Mouse (Mus musculus) heart, postnatal 0 days (tissue): Measurements from ENCODE around the gene Il6st. TPM values are rescaled to one million over a fixed set of nuclear protein-coding genes. Genes with fewer than 3 reads are reported as not detected.

Experiments used
- ATAC-seq: fragments of 200-750 bp; cut with Nextera tagmentation; 2 replicates; pipeline ENCODE4 v1.8.0; 2017; ENCODE audit warnings: low read depth, moderate number of reproducible peaks, moderate library complexity; ENCODE audit not compliant: insufficient read depth
- DNase-seq: peaks from one replicate; pipeline ENCODE4 v3.0.0-alpha.2; 2016; ENCODE audit warnings: low spot score
- H3K27ac ChIP-seq: fragments of 300-500 bp; sonication (generic); 2 replicates; pipeline ENCODE4 v1.5.1; 2014; ENCODE audit warnings: low read depth, mild to moderate bottlenecking
- H3K27me3 ChIP-seq: fragments of 300-500 bp; sonication (generic); 2 replicates; pipeline ENCODE4 v1.6.1; 2014; ENCODE audit warnings: low read length, mixed read lengths; ENCODE audit not compliant: control insufficient read depth, insufficient read depth
- H3K36me3 ChIP-seq: fragments of 300-500 bp; sonication (generic); replicated peaks from 2 replicates; pipeline ENCODE4 v1.6.1; 2014; ENCODE audit warnings: low read length, mixed read lengths; ENCODE audit not compliant: control insufficient read depth, insufficient read depth
- H3K4me1 ChIP-seq: fragments of 300-500 bp; sonication (generic); 2 replicates; pipeline ENCODE4 v1.6.1; 2014; ENCODE audit warnings: antibody characterized with exemption; ENCODE audit not compliant: control insufficient read depth, insufficient read depth
- H3K4me2 ChIP-seq: fragments of 300-500 bp; sonication (generic); 2 replicates; pipeline ENCODE4 v1.6.1; 2014; ENCODE audit warnings: low read depth, mild to moderate bottlenecking, low read length, moderate library complexity
- H3K4me3 ChIP-seq: fragments of 300-500 bp; sonication (generic); 2 replicates; pipeline ENCODE4 v1.5.1; 2014; ENCODE audit warnings: low read depth, low read length
- H3K9ac ChIP-seq: fragments of 300-500 bp; sonication (generic); replicated peaks from 2 replicates; pipeline ENCODE4 v1.6.1; 2014; ENCODE audit warnings: low read depth, low read length, mixed read lengths
- H3K9me3 ChIP-seq: fragments of 300-500 bp; sonication (generic); replicated peaks from 2 replicates; pipeline ENCODE4 v1.6.1; 2016; ENCODE audit warnings: low read length; ENCODE audit not compliant: control insufficient read depth
- CTCF ChIP-seq: IDR thresholded peaks from 2 replicates; pipeline ENCODE4 v1.5.1; 2016; ENCODE audit warnings: antibody characterized with exemption, control low read depth, low read depth
- EP300 ChIP-seq: IDR thresholded peaks from 2 replicates; pipeline ENCODE4 v1.6.1; 2016; ENCODE audit warnings: antibody characterized with exemption, low read depth
- WGBS: fragments of 180-500 bp; shearing (Covaris S2); extraction: QIAGEN DNeasy Blood & Tissue Kit; methylation state at CpG from one replicate; pipeline ENCODE4 v1.1.7; 2014; 5-methylcytosine and 5-hydroxymethylcytosine counted together
- polyA plus RNA-seq: library from polyadenylated mRNA; unstranded; fragments of >200 nt; fragmentation: Nextera tagmentation; extraction: Ambion mirVana; gene quantifications from 2 replicates; pipeline ENCODE4 v1.2.1, GENCODE M21; 2015
- total RNA-seq: library from RNA; depleted of rRNA; stranded (reverse); fragments of >200 nt; gene quantifications from 2 replicates; pipeline ENCODE4 v1.2.3, GENCODE M21; 2014; ENCODE audit warnings: low replicate concordance; rRNA removed

Gene Il6st
- total and polyA plus RNA-seq, 2 experiments from 2014 or later: 29.9 to 98.0 TPM

DNA sequence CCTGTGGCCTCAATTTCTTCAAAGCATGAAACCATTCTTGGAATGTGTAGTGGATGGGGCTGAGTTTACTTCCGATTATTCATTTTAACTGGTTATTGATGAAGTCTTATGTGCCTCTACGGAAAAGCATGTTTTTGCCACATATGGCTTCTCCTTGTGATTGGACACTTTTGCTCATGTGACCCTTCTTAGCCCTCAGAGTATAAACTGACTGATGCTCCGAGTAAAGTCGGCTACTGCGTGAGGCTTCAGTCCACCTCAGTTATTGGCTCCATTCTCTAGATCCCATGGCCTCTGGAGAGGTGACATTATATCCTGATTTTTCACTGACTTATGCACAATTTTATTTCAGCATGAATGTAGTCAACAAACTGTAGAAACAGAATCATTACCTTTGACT lies 89.4 kb downstream of the Il6st start:
- DNase-seq (no peak), ATAC-seq (no peak)
- no peaks in the 10 kb centered on the region for H3K27me3 ChIP-seq
- H3K9me3 ChIP-seq: no peaks in the 10 kb centered on the region
- no peak for TF ChIP-seq EP300
- no peak for TF ChIP-seq CTCF
- H3K27ac ChIP-seq: no peak overlapping the region
- H3K36me3 ChIP-seq: no peaks in the 10 kb centered on the region
- 94% methylated on average over 5 of the region's 5 CpGs for WGBS
- no peak overlapping the region for H3K9ac ChIP-seq
- no peak overlapping the region for H3K4me3 ChIP-seq
- no peak overlapping the region for H3K4me2 ChIP-seq
- H3K4me1 ChIP-seq: no peaks in the 10 kb centered on the region

DNA sequence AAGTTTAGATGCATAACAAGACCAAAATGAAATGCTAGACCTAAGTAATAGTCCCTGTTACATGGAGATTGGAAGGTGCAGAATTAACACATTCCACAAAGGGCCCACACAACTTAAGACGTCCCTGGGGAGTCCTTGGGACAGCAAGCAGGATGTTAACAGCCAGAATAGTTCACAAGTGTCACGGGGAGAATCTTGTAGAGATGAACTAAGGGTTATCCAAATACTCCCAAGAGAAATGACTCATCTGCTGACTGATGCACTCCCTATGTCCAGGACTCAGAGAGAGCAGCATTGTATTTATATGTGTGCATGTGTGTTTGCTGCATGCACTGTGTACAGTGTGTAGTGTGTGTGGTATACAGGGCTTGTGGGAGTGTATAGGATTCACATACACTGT lies 92.6 kb downstream of the Il6st start:
- no peak overlapping the region for H3K9ac ChIP-seq
- H3K9me3 ChIP-seq: no peaks in the 10 kb centered on the region
- DNase-seq: no peak
- H3K4me3 ChIP-seq: no peak overlapping the region
- H3K27me3 ChIP-seq: no peaks in the 10 kb centered on the region
- no peak for ATAC-seq
- H3K36me3 ChIP-seq: no peaks in the 10 kb centered on the region
- H3K4me1 ChIP-seq: no peaks in the 10 kb centered on the region
- 30% methylated on average over 2 of the region's 2 CpGs for WGBS
- TF ChIP-seq CTCF (no peak), EP300 (no peak)
- no peak overlapping the region for H3K27ac ChIP-seq
- no peak overlapping the region for H3K4me2 ChIP-seq

Other genes with a start within 250 kb of the Il6st start
- gene Ankrd55, start 175.6 kb upstream of the Il6st start, total RNA-seq: not detected in 2 replicates
- gene Ankrd55, start 175.6 kb upstream of the Il6st start, polyA plus RNA-seq: 0.05 and 0.07 TPM in 2 replicates
- gene Il31ra, start 130.3 kb downstream of the Il6st start, total RNA-seq: not detected in 2 replicates
- 0.05 TPM in 1 of 2 replicates, not detected in the other for gene Il31ra, start 130.3 kb downstream of the Il6st start, polyA plus RNA-seq
- gene Ddx4, start 188.4 kb downstream of the Il6st start, total RNA-seq: not detected in 2 replicates
- 0.14 and 0.16 TPM in 2 replicates for gene Ddx4, start 188.4 kb downstream of the Il6st start, polyA plus RNA-seq
- 7.6 and 11.1 TPM in 2 replicates for gene Slc38a9, start 196.7 kb downstream of the Il6st start, total RNA-seq
- 10.7 and 11.4 TPM in 2 replicates for gene Slc38a9, start 196.7 kb downstream of the Il6st start, polyA plus RNA-seq